10 mouse cellular contexts compared by ENCODE assay signal in the genomic region with DNA sequence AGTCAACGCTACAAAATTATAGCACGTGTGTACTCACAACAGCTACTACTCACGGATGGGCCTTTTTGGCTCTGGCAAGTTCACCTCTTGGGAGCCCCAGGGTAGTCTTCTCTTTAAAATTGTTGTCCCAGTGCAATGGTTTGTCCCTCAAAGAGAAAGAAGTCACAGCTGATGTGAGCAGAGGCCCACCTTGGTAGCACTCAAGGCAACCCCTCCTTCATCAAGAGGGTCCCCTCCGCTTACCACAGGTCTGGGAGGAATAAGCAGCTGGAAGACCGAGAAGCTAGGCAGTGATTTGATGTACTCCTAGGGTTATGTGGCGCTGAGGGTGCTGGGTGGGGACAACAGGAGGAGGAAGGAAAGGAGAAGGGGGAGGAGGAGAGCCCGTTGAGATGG. TPM values are rescaled to one million over a fixed set of nuclear protein-coding genes. Genes with fewer than 3 reads are reported as not detected.
DNase-seq lines count a peak whose midpoint lies in the region; ATAC-seq and TF ChIP-seq lines count a peak whose summit lies in the region.
"Had no signal": no experiment of that assay in that cellular context is flagged by ENCODE, and none has a peak within 500 bp of the region (broad histone marks: within the 10 kb centered on the region; RNA-seq: fewer than 3 reads in every experiment).

No protein-coding gene starts in this region.

- no peak for TF ChIP-seq CTCF in lung, embryonic 14.5 days (IDR thresholded peaks at IDR 0.05; ENCODE audit: low read depth)

- H3K27ac ChIP-seq in lung, embryonic 14.5 days (ENCODE audit: low read depth), result no peak overlapping the region
- H3K27ac ChIP-seq in forebrain, embryonic 13.5 days, result no peak overlapping the region
- no peak overlapping the region for H3K27ac ChIP-seq in limb, embryonic 14.5 days (replicated peaks; ENCODE audit: low read depth, low read length)
- no peak overlapping the region for H3K27ac ChIP-seq in neural tube, embryonic 15.5 days (replicated peaks)

- H3K4me3 ChIP-seq in lung, embryonic 14.5 days (ENCODE audit: low read depth, low read length), result peak overlapping the region; percentile 48
- H3K4me3 ChIP-seq in forebrain, embryonic 13.5 days, result peak overlapping the region; percentile 46
- H3K4me3 ChIP-seq in limb, embryonic 14.5 days (replicated peaks; ENCODE audit: low read length), result peak overlapping the region; percentile 51
- H3K4me3 ChIP-seq in neural tube, embryonic 15.5 days (replicated peaks), result peak overlapping the region; percentile 45

- no peak for TF ChIP-seq POLR2A in limb, embryonic 14.5 days (IDR thresholded peaks at IDR 0.05; ENCODE audit: borderline replicate concordance, extremely low read depth, insufficient read depth, insufficient read length)

- 38% methylated on average over 7 of the region's 7 CpGs for WGBS in lung, embryonic 14.5 days
- WGBS in forebrain, embryonic 13.5 days, result 26% methylated on average over 7 of the region's 7 CpGs
- WGBS in limb, embryonic 14.5 days, result 25% methylated on average over 7 of the region's 7 CpGs
- 34% methylated on average over 7 of the region's 7 CpGs for WGBS in neural tube, embryonic 15.5 days

- H3K9me3 ChIP-seq in lung, embryonic 14.5 days (ENCODE audit: low read depth, low read length), result no peaks in the 10 kb centered on the region
- no peaks in the 10 kb centered on the region for H3K9me3 ChIP-seq in forebrain, embryonic 13.5 days (replicated peaks)
- H3K9me3 ChIP-seq in limb, embryonic 14.5 days (ENCODE audit: control insufficient read depth, low read length), result no peaks in the 10 kb centered on the region
- H3K9me3 ChIP-seq in neural tube, embryonic 15.5 days (replicated peaks), result no peaks in the 10 kb centered on the region

- H3K4me2 ChIP-seq in lung, embryonic 14.5 days, result peak overlapping the region; percentile 97
- H3K4me2 ChIP-seq in forebrain, embryonic 13.5 days, result peak overlapping the region; percentile 92
- H3K4me2 ChIP-seq in limb, embryonic 14.5 days (replicated peaks; ENCODE audit: low read depth, low read length, severe bottlenecking), result peak overlapping the region; percentile 99
- peak overlapping the region; percentile 94 for H3K4me2 ChIP-seq in neural tube, embryonic 15.5 days

- no peak for ATAC-seq in lung, embryonic 14.5 days (ENCODE audit: insufficient read depth)
- no peak for ATAC-seq in forebrain, embryonic 13.5 days
- ATAC-seq in limb, embryonic 14.5 days (ENCODE audit: low FRiP score, low read depth), result no peak
- ATAC-seq in neural tube, embryonic 15.5 days (ENCODE audit: low FRiP score), result no peak
- ATAC-seq in CD4-positive, CD25-positive, alpha-beta regulatory T cell, adult 4 months, result no peak
- ATAC-seq: Patski had no signal

- DNase-seq in lung, embryonic 14.5 days, result no peak
- no peak for DNase-seq in lung, postnatal 4 days
- no peak for DNase-seq in limb, embryonic 14.5 days (ENCODE audit: low spot score)
- no peak for DNase-seq in frontal cortex, adult 2 months (ENCODE audit: extremely low spot score in 1 of 2, low spot score in 1 of 2)
- no peak for DNase-seq in urinary bladder, postnatal 4 days (ENCODE audit: low spot score in 2 of 2)
- DNase-seq: right cerebral cortex, postnatal 14 days had no signal

- H3K27me3 ChIP-seq in lung, embryonic 14.5 days (ENCODE audit: insufficient read depth, low read length), result peaks cover 18% of the 10 kb centered on the region
- peaks cover 34% of the 10 kb centered on the region for H3K27me3 ChIP-seq in forebrain, embryonic 13.5 days
- H3K27me3 ChIP-seq in limb, embryonic 14.5 days (ENCODE audit: control insufficient read depth, insufficient read depth, low read length), result 0 out of 2 replicates have a peak, but pooled peaks cover 10% of the 10 kb centered on the region
- H3K27me3 ChIP-seq in neural tube, embryonic 15.5 days (replicated peaks), result peaks cover 31% of the 10 kb centered on the region
- H3K27me3 ChIP-seq: Patski had no signal

- H3K4me1 ChIP-seq in lung, embryonic 14.5 days (ENCODE audit: insufficient read depth), result 0 out of 2 replicates have a peak, but pooled peaks cover 5% of the 10 kb centered on the region
- H3K4me1 ChIP-seq in forebrain, embryonic 13.5 days, result peaks cover 37% of the 10 kb centered on the region
- peaks cover 24% of the 10 kb centered on the region for H3K4me1 ChIP-seq in limb, embryonic 14.5 days (ENCODE audit: control insufficient read depth, insufficient read depth, low read length)
- peaks cover 32% of the 10 kb centered on the region for H3K4me1 ChIP-seq in neural tube, embryonic 15.5 days

- H3K36me3 ChIP-seq in lung, embryonic 14.5 days (ENCODE audit: insufficient read depth), result no peaks in the 10 kb centered on the region
- H3K36me3 ChIP-seq in forebrain, embryonic 13.5 days (ENCODE audit: poor library complexity, severe bottlenecking), result no peaks in the 10 kb centered on the region
- no peaks in the 10 kb centered on the region for H3K36me3 ChIP-seq in limb, embryonic 14.5 days (ENCODE audit: control insufficient read depth, insufficient read depth, low read length)
- no peaks in the 10 kb centered on the region for H3K36me3 ChIP-seq in neural tube, embryonic 15.5 days

- H3K9ac ChIP-seq in lung, embryonic 14.5 days, result peak overlapping the region; percentile 67
- H3K9ac ChIP-seq in forebrain, embryonic 13.5 days, result peak overlapping the region; percentile 69
- no peak overlapping the region for H3K9ac ChIP-seq in limb, embryonic 14.5 days (ENCODE audit: low read depth, low read length, severe bottlenecking)
- peak overlapping the region; percentile 51; the same call in 1 of the 2 replicates for H3K9ac ChIP-seq in neural tube, embryonic 15.5 days (replicated peaks)

RNA-seq across cellular contexts. Expression of a gene that starts 2.8 kb away (rescaled TPM):
- polyA plus RNA-seq in lung, embryonic 14.5 days (2014; fragmentation: Nextera tagmentation; extraction: Ambion mirVana), result 3.9 and 4.3 TPM in 2 replicates
- 3.8 and 4.5 TPM in 2 replicates for polyA plus RNA-seq in forebrain, embryonic 13.5 days (2015; fragmentation: Nextera tagmentation; extraction: Ambion mirVana)
- polyA plus RNA-seq in limb, embryonic 14.5 days (2012; rRNA removed), result 3.3 and 3.4 TPM in 2 replicates
- 2.7 and 3.4 TPM in 2 replicates for polyA plus RNA-seq in limb, embryonic 14.5 days (2014; fragmentation: Nextera tagmentation; extraction: Ambion mirVana)
- polyA plus RNA-seq in neural tube, embryonic 15.5 days (2015; fragmentation: Nextera tagmentation; extraction: Ambion mirVana), result 1.5 and 2.2 TPM in 2 replicates
- 10.8 and 12.3 TPM in 2 replicates for polyA plus RNA-seq in frontal cortex, adult 2 months (2012; rRNA removed)
- polyA plus RNA-seq in CD4-positive, CD25-positive, alpha-beta regulatory T cell, adult 4 months (2017; shearing (Covaris generic)), result under 1 TPM in 1 of 2 experiments, not detected in 1; 0.62 TPM

RNA-seq across cellular contexts. Expression of a gene that starts 7.0 kb away (rescaled TPM):
- 88.3 and 96.0 TPM in 2 replicates for polyA plus RNA-seq in lung, embryonic 14.5 days (2014; fragmentation: Nextera tagmentation; extraction: Ambion mirVana)
- 120 and 127 TPM in 2 replicates for polyA plus RNA-seq in forebrain, embryonic 13.5 days (2015; fragmentation: Nextera tagmentation; extraction: Ambion mirVana)
- polyA plus RNA-seq in limb, embryonic 14.5 days (2012; rRNA removed), result 59.5 and 66.8 TPM in 2 replicates
- polyA plus RNA-seq in limb, embryonic 14.5 days (2014; fragmentation: Nextera tagmentation; extraction: Ambion mirVana), result 84.2 and 91.0 TPM in 2 replicates
- 92.6 and 107 TPM in 2 replicates for polyA plus RNA-seq in neural tube, embryonic 15.5 days (2015; fragmentation: Nextera tagmentation; extraction: Ambion mirVana)
- polyA plus RNA-seq in frontal cortex, adult 2 months (2012; rRNA removed), result 40.5 and 48.8 TPM in 2 replicates
- polyA plus RNA-seq in CD4-positive, CD25-positive, alpha-beta regulatory T cell, adult 4 months (2017; shearing (Covaris generic)), result 10 to 100 TPM; 30.5 to 44.9 TPM

RNA-seq across cellular contexts. Expression of a gene that starts 29.5 kb away (rescaled TPM):
- 32.1 and 34.5 TPM in 2 replicates for polyA plus RNA-seq in lung, embryonic 14.5 days (2014; fragmentation: Nextera tagmentation; extraction: Ambion mirVana)
- polyA plus RNA-seq in forebrain, embryonic 13.5 days (2015; fragmentation: Nextera tagmentation; extraction: Ambion mirVana), result 39.4 and 43.4 TPM in 2 replicates
- 36.8 and 48.7 TPM in 2 replicates for polyA plus RNA-seq in limb, embryonic 14.5 days (2012; rRNA removed)
- polyA plus RNA-seq in limb, embryonic 14.5 days (2014; fragmentation: Nextera tagmentation; extraction: Ambion mirVana), result 29.5 and 31.8 TPM in 2 replicates
- polyA plus RNA-seq in neural tube, embryonic 15.5 days (2015; fragmentation: Nextera tagmentation; extraction: Ambion mirVana), result 40.7 and 44.0 TPM in 2 replicates
- 41.2 and 45.1 TPM in 2 replicates for polyA plus RNA-seq in frontal cortex, adult 2 months (2012; rRNA removed)
- polyA plus RNA-seq in CD4-positive, CD25-positive, alpha-beta regulatory T cell, adult 4 months (2017; shearing (Covaris generic)), result 10 to 100 TPM; 33.1 to 65.6 TPM

RNA-seq across cellular contexts. Expression of a gene that starts 34.1 kb away (rescaled TPM):
- polyA plus RNA-seq in lung, embryonic 14.5 days (2014; fragmentation: Nextera tagmentation; extraction: Ambion mirVana), result 15.7 and 15.9 TPM in 2 replicates
- polyA plus RNA-seq in forebrain, embryonic 13.5 days (2015; fragmentation: Nextera tagmentation; extraction: Ambion mirVana), result 1.8 and 3.0 TPM in 2 replicates
- 176 and 268 TPM in 2 replicates for polyA plus RNA-seq in limb, embryonic 14.5 days (2012; rRNA removed)
- polyA plus RNA-seq in limb, embryonic 14.5 days (2014; fragmentation: Nextera tagmentation; extraction: Ambion mirVana), result 93.1 and 112 TPM in 2 replicates
- polyA plus RNA-seq in neural tube, embryonic 15.5 days (2015; fragmentation: Nextera tagmentation; extraction: Ambion mirVana), result 1.8 and 2.7 TPM in 2 replicates
- polyA plus RNA-seq in frontal cortex, adult 2 months (2012; rRNA removed), result 3.7 and 4.0 TPM in 2 replicates
- not detected for polyA plus RNA-seq in CD4-positive, CD25-positive, alpha-beta regulatory T cell, adult 4 months (2017; shearing (Covaris generic))
